Mouse (Mus musculus) kidney, embryonic 14.5 days (tissue): ENCODE measurements around the gene Myo5c. TPM values are rescaled to one million over a fixed set of nuclear protein-coding genes. Genes with fewer than 3 reads are reported as not detected.

Source experiments
- ATAC-seq: fragments of 200-750 bp; cut with Nextera tagmentation; 2 replicates; pipeline ENCODE4 v1.8.0; 2017; ENCODE audit warnings: moderate number of reproducible peaks, mild to moderate bottlenecking, moderate TSS enrichment, moderate library complexity; ENCODE audit not compliant: low FRiP score, low TSS enrichment
- H3K27ac ChIP-seq: fragments of 300-500 bp; sonication (generic); 2 replicates; pipeline ENCODE4 v1.5.1; 2014; ENCODE audit warnings: low read depth, mild to moderate bottlenecking, low read length, moderate library complexity, mixed read lengths
- H3K27me3 ChIP-seq: fragments of 300-500 bp; sonication (generic); 2 replicates; pipeline ENCODE4 v1.6.1; 2014; ENCODE audit warnings: mild to moderate bottlenecking, low read length; ENCODE audit not compliant: control insufficient read depth, insufficient read depth
- H3K36me3 ChIP-seq: fragments of 300-500 bp; sonication (generic); 2 replicates; pipeline ENCODE4 v1.6.1; 2014; ENCODE audit warnings: low read length, mixed read lengths; ENCODE audit not compliant: control insufficient read depth, insufficient read depth
- H3K4me1 ChIP-seq: fragments of 300-500 bp; sonication (generic); 2 replicates; pipeline ENCODE4 v1.6.1; 2014; ENCODE audit warnings: low read length, mixed read lengths; ENCODE audit not compliant: control insufficient read depth, insufficient read depth
- H3K4me2 ChIP-seq: fragments of 300-500 bp; sonication (generic); replicated peaks from 2 replicates; pipeline ENCODE4 v1.6.1; 2014; ENCODE audit warnings: low read depth, mild to moderate bottlenecking, low read length
- H3K4me3 ChIP-seq: fragments of 300-500 bp; sonication (generic); 2 replicates; pipeline ENCODE4 v1.5.1; 2014; ENCODE audit warnings: mild to moderate bottlenecking, low read length
- H3K9ac ChIP-seq: fragments of 300-500 bp; sonication (generic); 2 replicates; pipeline ENCODE4 v1.6.1; 2014; ENCODE audit warnings: low read depth, mild to moderate bottlenecking, low read length, moderate library complexity
- H3K9me3 ChIP-seq: fragments of 300-500 bp; sonication (generic); 2 replicates; pipeline ENCODE4 v1.6.1; 2016; ENCODE audit warnings: low read length; ENCODE audit not compliant: control insufficient read depth
- WGBS: fragments of 180-500 bp; shearing (Covaris S2); extraction: QIAGEN DNeasy Blood & Tissue Kit; methylation state at CpG from one replicate; pipeline ENCODE4 v1.1.7; 2014; 5-methylcytosine and 5-hydroxymethylcytosine counted together
- polyA plus RNA-seq: library from polyadenylated mRNA; unstranded; fragments of >200 nt; fragmentation: Nextera tagmentation; extraction: Ambion mirVana; gene quantifications from 2 replicates; pipeline ENCODE4 v1.2.1, GENCODE M21; 2014

Myo5c gene
- 3.9 and 4.4 TPM in 2 replicates for polyA plus RNA-seq

DNA sequence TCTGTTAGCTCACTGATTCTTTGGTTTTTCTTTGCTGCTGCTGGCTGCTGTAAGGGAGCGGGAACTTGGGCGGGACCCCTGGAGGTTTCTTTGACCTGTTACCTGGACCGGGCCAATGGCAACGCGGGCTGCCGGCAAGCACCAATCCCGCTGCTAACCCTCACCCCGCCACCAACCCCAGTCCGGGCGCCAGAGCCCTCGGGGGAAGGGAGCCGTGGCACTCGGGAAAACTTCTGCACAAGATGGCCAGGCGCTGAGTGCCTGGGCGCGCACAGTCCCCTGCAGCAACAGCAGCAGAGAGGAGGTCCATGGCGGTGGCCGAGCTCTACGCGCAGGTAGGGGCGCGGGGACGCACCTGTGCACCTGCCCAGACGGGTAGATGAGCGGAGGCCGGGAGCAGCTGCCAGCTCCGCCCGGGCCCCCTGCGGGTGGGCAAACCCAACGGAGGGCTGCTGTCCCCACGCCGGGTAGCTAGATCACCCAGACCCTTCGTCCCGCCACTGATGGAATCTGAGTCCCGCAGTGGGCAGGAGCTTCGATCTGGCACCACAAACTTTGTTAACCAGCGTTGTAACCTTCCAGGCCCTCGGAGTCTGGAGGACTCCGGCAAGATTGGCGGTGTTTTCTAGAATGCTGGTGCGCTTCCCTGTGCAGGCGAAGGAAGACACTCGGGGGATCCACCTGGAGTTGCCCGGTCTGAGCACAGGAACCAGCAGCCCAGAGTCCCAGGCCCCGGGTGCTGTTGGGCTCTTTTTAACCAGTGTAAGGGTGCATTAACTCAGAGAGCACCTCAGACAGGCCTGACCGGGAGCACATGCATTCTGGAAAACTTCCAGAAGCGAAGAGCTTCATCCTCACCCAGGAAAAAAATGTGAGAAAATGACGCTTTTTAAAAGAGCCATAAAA lies at the start of gene Myo5c:
Gene Myo5c (plus strand): TSS at position 180 of the 906 bp plus-strand sequence.
- Histone ChIP-seq H3K9me3 (no peaks in the 10 kb centered on the region), H3K9ac (peak within 1 kb of the TSS; percentile 34; the same call in 1 of the 2 replicates), H3K4me2 (peak within 1 kb of the TSS; percentile 88), H3K36me3 (no peaks in the 10 kb centered on the region), H3K4me1 (0 out of 2 replicates have a peak, but pooled peaks cover 4% of the 10 kb centered on the region), H3K27me3 (peaks cover 8% of the 10 kb centered on the region), H3K27ac (no peak within 1 kb of the TSS), H3K4me3 (peak within 1 kb of the TSS; percentile 48)
- peak; percentile 84 for ATAC-seq
- WGBS, result 2% methylated on average over 48 of the region's 48 CpGs

DNA sequence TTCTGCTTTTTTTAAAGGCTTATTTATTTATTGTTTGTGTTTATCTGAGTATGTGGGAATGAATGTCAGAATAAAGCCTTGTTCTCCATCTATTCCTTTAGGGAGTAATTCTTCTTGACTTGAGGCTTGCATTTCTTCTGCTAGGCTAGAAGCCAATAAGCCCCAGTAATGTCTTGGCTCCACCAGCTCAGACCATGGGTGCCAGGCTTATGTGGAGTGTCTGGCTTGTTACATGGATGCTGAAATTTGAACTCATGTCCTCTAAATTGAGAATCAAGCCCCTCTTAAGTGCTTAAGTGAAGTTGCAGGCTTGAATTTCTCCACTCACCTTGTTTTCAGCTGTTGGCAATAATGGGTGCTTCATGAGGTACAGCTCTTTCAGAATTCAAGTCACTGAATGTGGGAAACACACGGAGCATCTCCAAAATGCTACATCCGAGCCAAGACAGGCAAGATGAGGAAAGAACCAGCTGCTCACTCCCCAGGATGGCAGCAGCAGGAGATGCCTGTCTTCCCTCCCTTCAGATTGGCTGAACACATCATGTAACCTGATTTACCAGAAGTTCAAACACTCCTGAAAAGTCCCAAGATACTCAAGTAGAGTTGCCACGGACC lies 44.1 kb upstream of the Myo5c start:
- no peak overlapping the region for H3K4me3 ChIP-seq
- no peak overlapping the region for H3K9ac ChIP-seq
- ATAC-seq, result no peak
- H3K36me3 ChIP-seq, result peaks cover 26% of the 10 kb centered on the region
- no peaks in the 10 kb centered on the region for H3K9me3 ChIP-seq
- H3K27me3 ChIP-seq, result no peaks in the 10 kb centered on the region
- no peaks in the 10 kb centered on the region for H3K4me1 ChIP-seq
- 78% methylated on average over 3 of the region's 3 CpGs for WGBS
- no peak overlapping the region for H3K4me2 ChIP-seq
- H3K27ac ChIP-seq, result no peak overlapping the region

DNA sequence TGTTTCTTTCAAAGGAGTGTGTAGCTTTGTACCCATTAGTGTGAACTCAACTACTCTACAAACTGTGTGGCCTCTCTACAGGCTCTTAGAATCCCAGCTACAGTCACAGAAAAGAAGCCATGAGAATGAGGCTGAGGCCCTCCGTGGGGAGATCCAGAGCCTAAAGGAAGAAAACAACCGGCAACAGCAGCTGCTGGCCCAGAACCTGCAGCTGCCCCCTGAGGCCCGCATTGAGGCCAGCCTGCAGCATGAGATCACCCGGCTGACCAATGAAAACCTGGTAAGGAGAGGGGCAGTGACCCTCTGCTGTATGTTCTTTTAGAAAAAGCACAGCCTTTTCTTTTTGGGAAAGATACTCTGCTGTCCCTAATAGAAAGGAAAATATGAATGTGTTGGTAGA lies 38.0 kb upstream of the Myo5c start:
- 65% methylated on average over 4 of the region's 4 CpGs for WGBS
- no peaks in the 10 kb centered on the region for H3K9me3 ChIP-seq
- H3K4me2 ChIP-seq, result no peak overlapping the region
- H3K4me1 ChIP-seq, result no peaks in the 10 kb centered on the region
- H3K4me3 ChIP-seq, result no peak overlapping the region
- no peak overlapping the region for H3K9ac ChIP-seq
- peaks cover 20% of the 10 kb centered on the region; the same call in 1 of the 2 replicates for H3K36me3 ChIP-seq
- H3K27me3 ChIP-seq, result no peaks in the 10 kb centered on the region
- no peak for ATAC-seq
- no peak overlapping the region for H3K27ac ChIP-seq

DNA sequence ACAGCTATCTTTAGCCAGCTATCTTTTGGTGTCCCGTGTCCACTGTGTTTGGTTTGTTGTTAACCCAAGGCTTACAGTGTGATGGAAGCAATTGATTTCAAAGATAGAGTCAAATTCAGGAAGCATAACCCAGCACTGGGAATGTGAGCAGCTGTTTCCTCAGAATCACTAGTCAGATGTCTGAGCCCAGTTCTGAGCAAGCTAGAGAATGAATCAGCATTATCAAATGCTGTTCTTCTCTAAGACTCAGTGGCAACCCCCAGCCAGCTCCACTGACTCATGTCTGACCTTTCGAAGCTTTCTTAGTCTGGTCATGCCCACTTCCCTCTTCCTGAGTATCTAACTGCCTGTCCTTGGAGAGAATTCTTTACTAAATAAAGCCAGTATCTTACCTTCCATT lies 35.5 kb upstream of the Myo5c start:
- no peaks in the 10 kb centered on the region for H3K9me3 ChIP-seq
- H3K4me2 ChIP-seq, result no peak overlapping the region
- no peaks in the 10 kb centered on the region for H3K27me3 ChIP-seq
- H3K4me3 ChIP-seq, result no peak overlapping the region
- H3K36me3 ChIP-seq, result peaks cover 22% of the 10 kb centered on the region; the same call in 1 of the 2 replicates
- no peak for ATAC-seq
- WGBS, result 62% methylated on average over 2 of the region's 2 CpGs
- H3K27ac ChIP-seq, result no peak overlapping the region
- no peak overlapping the region for H3K9ac ChIP-seq
- no peaks in the 10 kb centered on the region for H3K4me1 ChIP-seq

DNA sequence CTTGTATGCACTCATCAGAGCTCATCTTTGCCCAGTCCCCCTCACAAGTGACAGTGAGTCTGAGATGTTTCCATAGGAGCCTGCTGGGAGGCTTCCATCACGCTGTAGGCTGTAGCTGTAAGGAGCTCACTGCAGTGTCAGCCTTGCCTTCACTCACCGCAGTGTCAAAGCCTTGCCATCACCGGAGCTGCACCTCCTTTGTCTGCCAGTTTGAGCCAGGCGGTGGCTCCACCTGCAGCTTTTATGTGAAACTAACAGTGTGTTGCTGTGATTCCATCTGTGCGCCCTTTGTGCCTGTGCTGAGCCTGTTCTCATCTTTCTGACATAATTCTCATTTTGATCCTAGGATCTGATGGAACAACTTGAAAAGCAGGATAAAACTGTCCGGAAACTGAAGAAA lies 34.5 kb upstream of the Myo5c start:
- no peak overlapping the region for H3K4me2 ChIP-seq
- peaks cover 27% of the 10 kb centered on the region; the same call in 1 of the 2 replicates for H3K36me3 ChIP-seq
- H3K4me3 ChIP-seq, result no peak overlapping the region
- H3K9ac ChIP-seq, result no peak overlapping the region
- no peaks in the 10 kb centered on the region for H3K9me3 ChIP-seq
- WGBS, result 67% methylated on average over 6 of the region's 6 CpGs
- no peak overlapping the region for H3K27ac ChIP-seq
- H3K4me1 ChIP-seq, result no peaks in the 10 kb centered on the region
- no peak for ATAC-seq
- H3K27me3 ChIP-seq, result no peaks in the 10 kb centered on the region

DNA sequence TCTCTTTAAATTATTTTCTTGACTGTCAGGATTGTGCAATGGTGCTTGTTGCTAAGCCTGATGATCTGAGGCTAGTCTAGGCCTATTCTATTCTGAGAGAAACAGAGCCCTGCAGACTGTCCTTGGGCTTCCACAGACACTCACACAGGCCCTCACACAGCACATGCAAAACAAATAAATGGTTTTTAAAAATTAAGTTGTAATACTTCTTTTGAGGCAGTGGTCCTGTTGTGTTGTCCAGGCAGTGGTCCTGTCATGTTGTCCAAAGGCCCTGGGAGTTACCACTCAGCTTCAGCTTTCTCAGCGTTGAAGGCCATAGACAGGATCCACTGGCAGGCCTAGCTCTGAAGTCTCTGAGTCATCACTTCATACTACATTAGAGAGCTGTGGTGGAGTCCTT lies 30.3 kb upstream of the Myo5c start:
- H3K36me3 ChIP-seq, result peaks cover 20% of the 10 kb centered on the region; the same call in 1 of the 2 replicates
- no peak overlapping the region for H3K27ac ChIP-seq
- H3K9ac ChIP-seq, result no peak overlapping the region
- H3K4me3 ChIP-seq, result no peak overlapping the region
- 93% methylated on average over 1 of the region's 1 CpGs for WGBS
- H3K4me1 ChIP-seq, result no peaks in the 10 kb centered on the region
- H3K4me2 ChIP-seq, result no peak overlapping the region
- H3K9me3 ChIP-seq, result no peaks in the 10 kb centered on the region
- H3K27me3 ChIP-seq, result no peaks in the 10 kb centered on the region
- no peak for ATAC-seq

DNA sequence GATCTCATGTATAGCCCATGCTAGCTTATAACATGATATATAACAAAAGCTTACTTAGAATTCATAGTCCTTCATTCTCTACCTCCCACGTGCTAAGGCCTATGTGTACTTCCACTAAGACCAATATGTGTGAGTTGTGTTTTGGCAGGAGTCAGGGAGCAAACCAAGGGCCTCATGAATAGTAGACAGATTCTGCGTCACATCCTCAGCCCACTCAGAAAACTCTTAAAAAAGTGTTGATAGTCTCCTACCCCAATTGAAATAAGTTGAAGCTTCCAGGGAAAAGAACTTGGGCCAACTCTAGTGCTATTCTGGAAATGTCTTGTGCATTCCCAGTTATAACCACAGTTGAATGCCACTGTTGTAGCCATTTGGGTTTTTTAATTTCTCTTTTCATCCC lies 29.8 kb upstream of the Myo5c start:
- no peak overlapping the region for H3K4me3 ChIP-seq
- no peak overlapping the region for H3K27ac ChIP-seq
- 93% methylated on average over 2 of the region's 2 CpGs for WGBS
- no peaks in the 10 kb centered on the region for H3K4me1 ChIP-seq
- H3K9ac ChIP-seq, result no peak overlapping the region
- ATAC-seq, result no peak
- no peaks in the 10 kb centered on the region for H3K9me3 ChIP-seq
- H3K4me2 ChIP-seq, result no peak overlapping the region
- peaks cover 20% of the 10 kb centered on the region; the same call in 1 of the 2 replicates for H3K36me3 ChIP-seq
- no peaks in the 10 kb centered on the region for H3K27me3 ChIP-seq

DNA sequence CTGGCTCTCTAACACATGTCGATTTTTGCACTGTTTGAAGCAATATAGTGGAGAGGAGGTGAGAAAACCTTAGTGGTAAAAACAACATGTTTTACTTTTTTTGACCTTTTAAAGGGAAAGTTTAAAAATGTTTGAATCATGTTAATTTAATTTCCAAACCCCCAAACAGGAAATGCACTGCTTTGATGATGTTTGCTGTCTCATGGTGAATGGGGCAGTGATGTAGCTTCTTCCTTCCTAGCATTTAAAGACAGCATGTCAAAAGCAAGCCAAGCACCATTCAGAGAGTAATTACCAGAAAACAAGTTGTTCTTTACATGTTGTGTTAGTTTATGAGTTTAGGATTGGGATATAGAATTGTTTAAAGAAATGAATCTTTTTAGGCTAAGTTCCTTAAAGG lies 22.6 kb upstream of the Myo5c start:
- no peak for ATAC-seq
- Histone ChIP-seq H3K36me3 (peaks cover 15% of the 10 kb centered on the region; the same call in 1 of the 2 replicates), H3K27ac (no peak overlapping the region), H3K9ac (no peak overlapping the region), H3K9me3 (no peaks in the 10 kb centered on the region), H3K4me3 (no peak overlapping the region), H3K4me2 (no peak overlapping the region), H3K27me3 (no peaks in the 10 kb centered on the region), H3K4me1 (no peaks in the 10 kb centered on the region)
- WGBS, result 68% methylated on average over 1 of the region's 1 CpGs

DNA sequence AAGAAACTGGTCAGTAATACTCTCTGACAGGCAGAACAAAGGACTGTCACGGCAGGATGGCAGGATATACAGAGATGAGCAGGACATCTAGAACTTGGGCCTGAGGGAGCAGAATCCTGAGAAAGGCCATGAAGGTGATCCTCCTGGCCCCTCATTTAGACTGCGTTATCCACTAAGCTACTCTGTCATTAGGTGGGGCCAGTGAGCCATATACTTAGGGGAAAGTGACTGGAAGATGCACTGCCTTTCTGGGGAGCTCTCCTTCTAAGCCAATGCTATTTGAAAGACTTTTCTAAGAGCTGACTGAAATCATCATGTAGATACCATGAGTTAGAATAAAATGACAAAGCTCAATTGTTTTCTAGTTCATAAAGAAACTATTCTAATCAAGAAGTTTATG lies 21.6 kb upstream of the Myo5c start:
- H3K27me3 ChIP-seq, result no peaks in the 10 kb centered on the region
- no peak for ATAC-seq
- H3K4me1 ChIP-seq, result no peaks in the 10 kb centered on the region
- H3K9ac ChIP-seq, result no peak overlapping the region
- 79% methylated on average over 2 of the region's 2 CpGs for WGBS
- no peak overlapping the region for H3K27ac ChIP-seq
- no peak overlapping the region for H3K4me2 ChIP-seq
- H3K36me3 ChIP-seq, result peaks cover 22% of the 10 kb centered on the region; the same call in 1 of the 2 replicates
- H3K4me3 ChIP-seq, result no peak overlapping the region
- no peaks in the 10 kb centered on the region for H3K9me3 ChIP-seq
